Mouse (Mus musculus): ENCODE results near the gene Pdss1.

Pdss1 gene

DNA sequence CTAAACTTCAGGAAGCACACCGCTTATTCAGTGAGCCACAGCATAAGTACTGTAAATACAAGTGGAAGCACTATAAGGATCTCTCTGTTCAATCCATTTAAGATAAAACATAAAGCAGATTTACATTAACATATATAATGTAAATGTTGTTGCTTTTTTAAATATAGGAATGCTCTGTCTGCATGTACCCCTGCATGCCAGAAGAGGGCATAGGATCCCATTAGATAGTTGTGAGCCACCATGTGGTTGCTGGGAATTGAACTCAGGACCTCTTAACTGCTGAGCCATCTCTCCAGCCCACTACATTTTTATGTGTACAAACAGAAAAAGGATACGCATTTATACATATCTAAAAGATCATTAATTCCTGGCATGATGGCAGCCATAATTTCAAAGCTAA lies 66.4 kb downstream of the Pdss1 start:
- no peak for DNase-seq (ENCODE audit: low spot score)

DNA sequence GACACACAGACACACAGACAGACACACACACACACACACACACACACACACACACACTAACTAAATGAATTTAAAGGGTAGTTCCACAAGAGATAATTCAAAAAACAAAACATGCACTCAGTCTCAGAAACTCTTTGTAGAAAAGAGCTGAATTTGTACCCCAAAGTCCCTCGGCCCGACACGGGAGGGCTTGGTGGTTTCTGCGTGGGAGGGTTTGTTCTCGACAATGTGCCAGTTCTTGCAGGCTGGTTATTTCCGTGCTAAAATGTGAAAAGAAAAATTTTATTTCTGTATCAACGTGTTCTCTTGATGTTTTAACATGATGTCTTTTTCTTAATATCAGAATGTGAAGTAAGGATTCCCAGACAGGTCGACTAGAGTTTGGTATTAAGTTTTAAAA lies 66.9 kb downstream of the Pdss1 start:
- no peak for DNase-seq (ENCODE audit: low spot score)

DNA sequence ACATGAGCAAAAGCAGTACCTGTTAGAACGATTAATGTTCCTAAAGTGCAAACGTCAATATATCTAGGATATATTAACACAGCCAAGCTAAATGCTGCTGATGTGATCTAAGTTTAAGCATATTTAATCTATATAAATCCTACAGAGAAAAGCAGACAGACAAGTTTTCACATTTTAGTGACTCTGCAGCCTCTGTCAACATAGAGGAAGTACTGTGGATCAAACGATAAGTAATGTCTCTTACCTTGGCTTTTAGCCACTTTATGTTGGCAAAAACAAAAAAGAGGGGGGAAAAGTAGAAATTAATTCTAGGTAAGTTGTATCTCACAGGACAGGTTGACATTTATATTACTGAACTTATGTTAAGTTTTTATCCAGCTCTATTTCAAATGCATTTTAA lies 67.6 kb downstream of the Pdss1 start:
- DNase-seq (ENCODE audit: low spot score) = no peak

GRCm38 (mm10) chr2:22977387-22977973 lies 82.2 kb downstream of the Pdss1 start:
- DNase-seq (ENCODE audit: low spot score) = no peak

DNA sequence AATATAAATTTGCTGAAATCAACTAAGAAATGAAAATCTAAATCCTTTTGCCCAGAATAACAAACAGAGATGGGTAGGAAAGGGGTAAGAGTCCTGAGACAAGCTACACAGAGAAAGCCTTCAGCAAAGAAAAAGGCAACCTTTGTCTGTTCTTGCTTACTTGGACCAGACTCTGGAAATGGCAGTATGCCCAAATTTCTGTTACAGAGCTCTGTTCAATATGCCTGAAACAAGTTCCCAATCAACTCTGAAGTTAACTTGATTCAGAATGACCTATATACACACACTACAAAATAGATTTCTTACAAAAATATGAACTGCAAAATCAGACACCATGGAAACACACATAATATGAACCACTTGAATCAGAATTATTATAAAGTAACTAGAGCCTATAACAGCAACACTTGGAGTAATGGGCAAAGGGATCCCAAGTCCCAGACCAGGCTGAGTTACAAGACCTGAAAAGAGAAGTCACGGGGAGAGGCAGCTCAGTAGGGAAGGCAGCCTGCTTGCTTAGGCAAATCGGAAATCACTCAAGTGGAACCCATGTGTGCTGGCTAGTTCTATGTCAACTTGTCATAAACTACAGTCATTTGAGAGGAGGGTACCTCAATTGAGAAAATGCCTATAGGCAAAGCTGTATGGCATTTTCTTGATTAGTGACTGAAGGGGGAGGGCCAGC lies 90.8 kb downstream of the Pdss1 start:
- no peak for DNase-seq (ENCODE audit: low spot score)
